Comparison of ENCODE assay signal across 20 mouse cellular contexts in genomic region chr2:51128090-51128489, GRCm38 (mm10). TPM values are rescaled to one million over a fixed set of nuclear protein-coding genes. Genes with fewer than 3 reads are reported as not detected.
DNase-seq lines count a peak whose midpoint lies in the region; ATAC-seq and TF ChIP-seq lines count a peak whose summit lies in the region.
"Had no signal": no experiment of that assay in that cellular context is flagged by ENCODE, and none has a peak within 500 bp of the region (broad histone marks: within the 10 kb centered on the region; RNA-seq: fewer than 3 reads in every experiment).

No protein-coding gene starts in this region.

- TF ChIP-seq EP300 in liver, postnatal 0 days (IDR thresholded peaks at IDR 0.05; ENCODE audit: low read depth): no peak

- H3K27me3 ChIP-seq in kidney, embryonic 16.5 days (ENCODE audit: insufficient read depth, low read length): no peaks in the 10 kb centered on the region
- no peaks in the 10 kb centered on the region for H3K27me3 ChIP-seq in liver, postnatal 0 days (ENCODE audit: insufficient read depth, low read length)
- no peaks in the 10 kb centered on the region for H3K27me3 ChIP-seq in liver, embryonic 12.5 days (replicated peaks)
- no peaks in the 10 kb centered on the region for H3K27me3 ChIP-seq in intestine, embryonic 16.5 days (replicated peaks; ENCODE audit: control insufficient read depth, insufficient read depth, low read length)
- H3K27me3 ChIP-seq in limb, embryonic 13.5 days: no peaks in the 10 kb centered on the region
- H3K27me3 ChIP-seq in thymus, adult 2 months (ENCODE audit: control insufficient read depth, insufficient read depth, low read length): no peaks in the 10 kb centered on the region
- H3K27me3 ChIP-seq: limb, embryonic 15.5 days had no signal

- no peaks in the 10 kb centered on the region for H3K4me1 ChIP-seq in kidney, embryonic 16.5 days (ENCODE audit: insufficient read depth, low read length)
- no peaks in the 10 kb centered on the region for H3K4me1 ChIP-seq in liver, postnatal 0 days (ENCODE audit: insufficient read depth)
- no peaks in the 10 kb centered on the region for H3K4me1 ChIP-seq in liver, embryonic 12.5 days
- no peaks in the 10 kb centered on the region for H3K4me1 ChIP-seq in intestine, embryonic 16.5 days (ENCODE audit: control insufficient read depth, insufficient read depth, low read length)
- no peaks in the 10 kb centered on the region for H3K4me1 ChIP-seq in limb, embryonic 13.5 days
- H3K4me1 ChIP-seq in thymus, adult 2 months (replicated peaks; ENCODE audit: control insufficient read depth, insufficient read depth, low read length): no peaks in the 10 kb centered on the region
- H3K4me1 ChIP-seq: limb, embryonic 15.5 days had no signal

- no peak overlapping the region for H3K9ac ChIP-seq in kidney, embryonic 16.5 days (replicated peaks; ENCODE audit: low read length)
- H3K9ac ChIP-seq in liver, postnatal 0 days (replicated peaks): no peak overlapping the region
- no peak overlapping the region for H3K9ac ChIP-seq in liver, embryonic 12.5 days
- H3K9ac ChIP-seq in intestine, embryonic 16.5 days (ENCODE audit: low read depth, low read length): no peak overlapping the region
- no peak overlapping the region for H3K9ac ChIP-seq in limb, embryonic 13.5 days
- H3K9ac ChIP-seq: hindbrain, embryonic 14.5 days; limb, embryonic 15.5 days had no signal

- peak; percentile 35 for DNase-seq in kidney, adult 18-20 months
- no peak for DNase-seq in liver, postnatal 0 days
- no peak for DNase-seq in thymus, adult 2 months
- DNase-seq: cerebellum, adult 2 months; gastrocnemius, adult 2 months; heart, postnatal 10 days; layer of hippocampus, adult 9-11 months; lung, adult 2 months; lung, postnatal 36 days; right cerebral cortex, postnatal 14 days; spleen, adult 18-20 months; thymus, postnatal 36 days had no signal

- H3K4me3 ChIP-seq in kidney, embryonic 16.5 days (ENCODE audit: low read length): no peak overlapping the region
- no peak overlapping the region for H3K4me3 ChIP-seq in liver, postnatal 0 days (ENCODE audit: low read depth, low read length)
- H3K4me3 ChIP-seq in liver, embryonic 12.5 days: no peak overlapping the region
- H3K4me3 ChIP-seq in intestine, embryonic 16.5 days (ENCODE audit: low read length): no peak overlapping the region
- H3K4me3 ChIP-seq in limb, embryonic 13.5 days: no peak overlapping the region
- no peak overlapping the region for H3K4me3 ChIP-seq in thymus, adult 2 months (ENCODE audit: control insufficient read depth, insufficient read depth, low read length)
- H3K4me3 ChIP-seq: gastrocnemius, adult 2 months; limb, embryonic 15.5 days had no signal

- no peak overlapping the region for H3K4me2 ChIP-seq in kidney, embryonic 16.5 days (replicated peaks; ENCODE audit: low read depth, low read length)
- H3K4me2 ChIP-seq in liver, postnatal 0 days (ENCODE audit: low read depth, low read length): no peak overlapping the region
- no peak overlapping the region for H3K4me2 ChIP-seq in liver, embryonic 12.5 days
- no peak overlapping the region for H3K4me2 ChIP-seq in intestine, embryonic 16.5 days (ENCODE audit: low read depth, low read length)
- no peak overlapping the region for H3K4me2 ChIP-seq in limb, embryonic 13.5 days (replicated peaks)
- H3K4me2 ChIP-seq: heart, embryonic 11.5 days; hindbrain, embryonic 14.5 days; limb, embryonic 15.5 days had no signal

- no peak for ATAC-seq in kidney, embryonic 16.5 days (ENCODE audit: low FRiP score, low TSS enrichment)
- ATAC-seq in liver, postnatal 0 days: peak; percentile 53; the same call in 1 of the 2 replicates
- ATAC-seq in liver, embryonic 12.5 days: no peak
- peak; percentile 75 for ATAC-seq in intestine, embryonic 16.5 days
- peak; percentile 42; the same call in 1 of the 2 replicates for ATAC-seq in limb, embryonic 13.5 days (ENCODE audit: low FRiP score, low read depth)

- peaks cover 32% of the 10 kb centered on the region for H3K36me3 ChIP-seq in kidney, embryonic 16.5 days (ENCODE audit: insufficient read depth, low read length)
- peaks cover 17% of the 10 kb centered on the region for H3K36me3 ChIP-seq in liver, postnatal 0 days (replicated peaks; ENCODE audit: insufficient read depth, low read length)
- H3K36me3 ChIP-seq in liver, embryonic 12.5 days: peaks cover 24% of the 10 kb centered on the region
- H3K36me3 ChIP-seq in intestine, embryonic 16.5 days (ENCODE audit: control insufficient read depth, insufficient read depth, low read length): peaks cover 21% of the 10 kb centered on the region
- H3K36me3 ChIP-seq in limb, embryonic 13.5 days: peaks cover 38% of the 10 kb centered on the region
- no peaks in the 10 kb centered on the region for H3K36me3 ChIP-seq in thymus, adult 2 months (ENCODE audit: control insufficient read depth, insufficient read depth, low read length)

- H3K9me3 ChIP-seq in kidney, embryonic 16.5 days (ENCODE audit: low read length): no peaks in the 10 kb centered on the region; the same call in 1 of the 2 replicates
- H3K9me3 ChIP-seq in liver, postnatal 0 days (ENCODE audit: low read length): no peaks in the 10 kb centered on the region
- no peaks in the 10 kb centered on the region for H3K9me3 ChIP-seq in liver, embryonic 12.5 days (replicated peaks)
- no peaks in the 10 kb centered on the region for H3K9me3 ChIP-seq in intestine, embryonic 16.5 days (ENCODE audit: control insufficient read depth, low read length)
- no peaks in the 10 kb centered on the region for H3K9me3 ChIP-seq in limb, embryonic 13.5 days
- H3K9me3 ChIP-seq: limb, embryonic 15.5 days had no signal

- WGBS in kidney, embryonic 16.5 days: 84% methylated on average over 4 of the region's 4 CpGs
- whole genome bisulfite sequencing in liver, postnatal 0 days (ENCODE audit: insufficient replicate concordance): 75% methylated on average over 4 of the region's 4 CpGs
- 63% methylated on average over 4 of the region's 4 CpGs for WGBS in liver, embryonic 12.5 days (ENCODE audit: insufficient replicate concordance)
- WGBS in intestine, embryonic 16.5 days: 71% methylated on average over 4 of the region's 4 CpGs
- whole genome bisulfite sequencing in limb, embryonic 13.5 days: 74% methylated on average over 4 of the region's 4 CpGs
- WGBS in thymus, adult 2 months: 93% methylated on average over 4 of the region's 4 CpGs

- no peak for TF ChIP-seq CTCF in liver, postnatal 0 days (IDR thresholded peaks at IDR 0.05; ENCODE audit: low read depth)
- TF ChIP-seq CTCF in thymus, adult 2 months (IDR thresholded peaks at IDR 0.05; ENCODE audit: borderline replicate concordance, control insufficient read depth, extremely low read depth, insufficient read depth, low read length, poor library complexity): no peak

- no peak for TF ChIP-seq POLR2A in thymus, adult 2 months (IDR thresholded peaks at IDR 0.05; ENCODE audit: control insufficient read depth, extremely low read depth, insufficient read depth, low read length, poor library complexity)

- no peak overlapping the region for H3K27ac ChIP-seq in kidney, embryonic 16.5 days (ENCODE audit: low read length)
- no peak overlapping the region for H3K27ac ChIP-seq in liver, postnatal 0 days (ENCODE audit: low read depth)
- no peak overlapping the region for H3K27ac ChIP-seq in liver, embryonic 12.5 days
- H3K27ac ChIP-seq in intestine, embryonic 16.5 days (ENCODE audit: low read length): no peak overlapping the region
- no peak overlapping the region for H3K27ac ChIP-seq in limb, embryonic 13.5 days
- H3K27ac ChIP-seq in thymus, adult 2 months (ENCODE audit: control insufficient read depth, insufficient read depth, low read length): no peak overlapping the region
- H3K27ac ChIP-seq: gastrocnemius, adult 2 months; hindbrain, embryonic 14.5 days; kidney, postnatal 0 days; limb, embryonic 15.5 days had no signal

RNA-seq across cellular contexts. Expression of gene Rnd3, which starts 20.8 kb away (rescaled TPM):
- polyA plus RNA-seq in kidney, embryonic 16.5 days (2015; fragmentation: Nextera tagmentation; extraction: Ambion mirVana): 42.9 and 43.7 TPM in 2 replicates
- 12.1 and 13.6 TPM in 2 replicates for polyA plus RNA-seq in liver, postnatal 0 days (2015; fragmentation: Nextera tagmentation; extraction: Ambion mirVana)
- 17.8 and 18.1 TPM in 2 replicates for polyA plus RNA-seq in liver, embryonic 12.5 days (2016; fragmentation: Nextera tagmentation; extraction: Ambion mirVana)
- 49.5 and 53.8 TPM in 2 replicates for polyA plus RNA-seq in intestine, embryonic 16.5 days (2015; fragmentation: Nextera tagmentation; extraction: Ambion mirVana)
- polyA plus RNA-seq in limb, embryonic 13.5 days (2015; fragmentation: Nextera tagmentation; extraction: Ambion mirVana): 168 and 177 TPM in 2 replicates
- polyA plus RNA-seq in thymus, adult 2 months (2012; rRNA removed): 0.83 and 1.0 TPM in 2 replicates

Comparison
In these comparisons a context has a peak if more than half of its experiments do, and no peak if none do; other contexts are left out.
1. ATAC-seq: peak in liver, postnatal 0 days (single experiment), intestine, embryonic 16.5 days (single experiment) and limb, embryonic 13.5 days (single experiment); none in kidney, embryonic 16.5 days (single experiment) and liver, embryonic 12.5 days (single experiment).